Mouse (Mus musculus): Measurements from ENCODE around the gene Hs6st3. TPM values are rescaled to one million over a fixed set of nuclear protein-coding genes. Genes with fewer than 3 reads are reported as not detected.

The Hs6st3 gene
- polyA plus RNA-seq, 1 experiment = 1.2 TPM

GRCm38 (mm10) chr14:119918281-119919034 lies 780.3 kb downstream of the Hs6st3 start:
- Histone ChIP-seq H3K27ac (ENCODE audit: insufficient read depth, low read length) (no peak overlapping the region), H3K4me3 (ENCODE audit: low read depth, low read length) (no peak overlapping the region), H3K27me3 (ENCODE audit: control insufficient read depth, insufficient read depth, low read length, poor library complexity, severe bottlenecking) (no peaks in the 10 kb centered on the region), H3K9me3 (replicated peaks; ENCODE audit: control insufficient read depth, insufficient read depth, low read length, poor library complexity, severe bottlenecking) (no peaks in the 10 kb centered on the region), H3K36me3 (ENCODE audit: control insufficient read depth, insufficient read depth, low read length, poor library complexity, severe bottlenecking) (no peaks in the 10 kb centered on the region), H3K9ac (ENCODE audit: low read depth, poor library complexity, severe bottlenecking) (no peak overlapping the region), H3K4me1 (ENCODE audit: control insufficient read depth, insufficient read depth, low read length) (no peaks in the 10 kb centered on the region)
- TF ChIP-seq EP300 (IDR thresholded peaks at IDR 0.05; ENCODE audit: insufficient read depth, low read depth, low read length) = no peak
- no peak for TF ChIP-seq CTCF (IDR thresholded peaks at IDR 0.05; ENCODE audit: low read depth, low read length)
- TF ChIP-seq POLR2A (IDR thresholded peaks at IDR 0.05; ENCODE audit: insufficient read depth, low read length) = no peak

- Histone ChIP-seq H3K4me3 (ENCODE audit: low read depth, low read length) (no peak overlapping the region), H3K36me3 (ENCODE audit: control insufficient read depth, insufficient read depth, low read length, poor library complexity, severe bottlenecking) (no peaks in the 10 kb centered on the region), H3K4me1 (ENCODE audit: control insufficient read depth, insufficient read depth, low read length) (no peaks in the 10 kb centered on the region), H3K27ac (ENCODE audit: insufficient read depth, low read length) (no peak overlapping the region), H3K27me3 (ENCODE audit: control insufficient read depth, insufficient read depth, low read length, poor library complexity, severe bottlenecking) (no peaks in the 10 kb centered on the region), H3K9me3 (replicated peaks; ENCODE audit: control insufficient read depth, insufficient read depth, low read length, poor library complexity, severe bottlenecking) (no peaks in the 10 kb centered on the region), H3K9ac (ENCODE audit: low read depth, poor library complexity, severe bottlenecking) (no peak overlapping the region)
- TF ChIP-seq CTCF (IDR thresholded peaks at IDR 0.05; ENCODE audit: low read depth, low read length) = no peak
- TF ChIP-seq POLR2A (IDR thresholded peaks at IDR 0.05; ENCODE audit: insufficient read depth, low read length) = no peak
- no peak for TF ChIP-seq EP300 (IDR thresholded peaks at IDR 0.05; ENCODE audit: insufficient read depth, low read depth, low read length)
Measured at GRCm38 (mm10) chr14:119919177-119919576, 781.0 kb downstream of the Hs6st3 start.

Other genes starting within 250 kb of the Hs6st3 start
- gene Dzip1, start 212.9 kb upstream of the Hs6st3 start, polyA plus RNA-seq (2011; ENCODE audit: insufficient read depth, insufficient read length, low read depth, missing spikeins) = 47.2 and 57.6 TPM in 2 replicates
- gene Dnajc3, start 200.4 kb upstream of the Hs6st3 start, polyA plus RNA-seq (2011; ENCODE audit: insufficient read depth, insufficient read length, low read depth, missing spikeins) = 32.4 and 33.2 TPM in 2 replicates
- gene Uggt2, start 38.9 kb upstream of the Hs6st3 start, polyA plus RNA-seq (2011; ENCODE audit: insufficient read depth, insufficient read length, low read depth, missing spikeins) = 42.5 and 47.4 TPM in 2 replicates

All from ES-Bruce4 (cell line).